Mouse (Mus musculus): ENCODE measurements around the gene Fto. TPM values are rescaled to one million over a fixed set of nuclear protein-coding genes. Genes with fewer than 3 reads are reported as not detected.

The Fto gene
- total RNA-seq, 2 experiments from 2014 or later: 5.1 to 6.1 TPM

GRCm38 (mm10) chr8:91380796-91381542, 67.6 kb downstream of the Fto start:
- ATAC-seq (replicated peaks; ENCODE audit: low FRiP score, poor library complexity, severe bottlenecking): no peak

- ATAC-seq (replicated peaks; ENCODE audit: low FRiP score, poor library complexity, severe bottlenecking): no peak
These were observed 68.3 kb downstream of the Fto start for GRCm38 (mm10) chr8:91381543-91382106.

- no peak for ATAC-seq (replicated peaks; ENCODE audit: low FRiP score, poor library complexity, severe bottlenecking)
These were observed 69.9 kb downstream of the Fto start for GRCm38 (mm10) chr8:91383210-91383609.

- ATAC-seq (replicated peaks; ENCODE audit: low FRiP score, poor library complexity, severe bottlenecking): no peak
These were observed 70.5 kb downstream of the Fto start for GRCm38 (mm10) chr8:91383811-91384210.

GRCm38 (mm10) chr8:91384389-91384788, 71.1 kb downstream of the Fto start:
- no peak for ATAC-seq (replicated peaks; ENCODE audit: low FRiP score, poor library complexity, severe bottlenecking)

- no peak for ATAC-seq (replicated peaks; ENCODE audit: low FRiP score, poor library complexity, severe bottlenecking)
These were observed 72.5 kb downstream of the Fto start for GRCm38 (mm10) chr8:91385808-91386207.

- no peak for ATAC-seq (replicated peaks; ENCODE audit: low FRiP score, poor library complexity, severe bottlenecking)
These were observed 77.2 kb downstream of the Fto start for GRCm38 (mm10) chr8:91390369-91391020.

- no peak for ATAC-seq (replicated peaks; ENCODE audit: low FRiP score, poor library complexity, severe bottlenecking)
These were observed 78.9 kb downstream of the Fto start for GRCm38 (mm10) chr8:91392261-91392660.

- ATAC-seq (replicated peaks; ENCODE audit: low FRiP score, poor library complexity, severe bottlenecking): no peak
These were observed 82.2 kb downstream of the Fto start for GRCm38 (mm10) chr8:91395340-91396055.

GRCm38 (mm10) chr8:91398053-91398452, 84.7 kb downstream of the Fto start:
- ATAC-seq (replicated peaks; ENCODE audit: low FRiP score, poor library complexity, severe bottlenecking): no peak

- no peak for ATAC-seq (replicated peaks; ENCODE audit: low FRiP score, poor library complexity, severe bottlenecking)
These were observed 90.0 kb downstream of the Fto start for GRCm38 (mm10) chr8:91402980-91403975.

GRCm38 (mm10) chr8:91404311-91404710, 91.0 kb downstream of the Fto start:
- ATAC-seq (replicated peaks; ENCODE audit: low FRiP score, poor library complexity, severe bottlenecking): no peak

- no peak for ATAC-seq (replicated peaks; ENCODE audit: low FRiP score, poor library complexity, severe bottlenecking)
These were observed 91.8 kb downstream of the Fto start for GRCm38 (mm10) chr8:91405099-91405498.

- ATAC-seq (replicated peaks; ENCODE audit: low FRiP score, poor library complexity, severe bottlenecking): no peak
These were observed 93.4 kb downstream of the Fto start for GRCm38 (mm10) chr8:91406624-91407290.

GRCm38 (mm10) chr8:91407880-91408279, 94.6 kb downstream of the Fto start:
- no peak for ATAC-seq (replicated peaks; ENCODE audit: low FRiP score, poor library complexity, severe bottlenecking)

GRCm38 (mm10) chr8:91410007-91410406, 96.7 kb downstream of the Fto start:
- ATAC-seq (replicated peaks; ENCODE audit: low FRiP score, poor library complexity, severe bottlenecking): no peak

- no peak for ATAC-seq (replicated peaks; ENCODE audit: low FRiP score, poor library complexity, severe bottlenecking)
These were observed 111.3 kb downstream of the Fto start for GRCm38 (mm10) chr8:91424491-91425074.

GRCm38 (mm10) chr8:91425251-91425866, 112.0 kb downstream of the Fto start:
- no peak for ATAC-seq (replicated peaks; ENCODE audit: low FRiP score, poor library complexity, severe bottlenecking)
